Mouse (Mus musculus) embryonic facial prominence, embryonic 10.5 days (tissue): Measurements from ENCODE around the gene Fam81b. TPM values are rescaled to one million over a fixed set of nuclear protein-coding genes. Genes with fewer than 3 reads are reported as not detected.

Experiments
- DNase-seq: peaks from one replicate; pipeline ENCODE4 v3.0.0-alpha.2; 2017; ENCODE audit warnings: low spot score
- H3K27ac ChIP-seq: fragments of 300-500 bp; sonication (generic); replicated peaks from 2 replicates; pipeline ENCODE4 v1.5.1; 2016; ENCODE audit warnings: mild to moderate bottlenecking
- H3K27me3 ChIP-seq: fragments of 300-500 bp; sonication (generic); replicated peaks from 2 replicates; pipeline ENCODE4 v1.6.1; 2016; ENCODE audit warnings: low read depth, mild to moderate bottlenecking; ENCODE audit not compliant: poor library complexity, severe bottlenecking
- H3K36me3 ChIP-seq: fragments of 300-500 bp; sonication (generic); replicated peaks from 2 replicates; pipeline ENCODE4 v1.6.1; 2016; ENCODE audit warnings: mild to moderate bottlenecking, moderate library complexity
- H3K4me1 ChIP-seq: fragments of 300-500 bp; sonication (generic); 2 replicates; pipeline ENCODE4 v1.6.1; 2016
- H3K4me3 ChIP-seq: fragments of 300-500 bp; sonication (generic); 2 replicates; pipeline ENCODE4 v1.5.1; 2016; ENCODE audit warnings: mild to moderate bottlenecking, moderate library complexity
- H3K9me3 ChIP-seq: fragments of 300-500 bp; sonication (generic); 2 replicates; pipeline ENCODE4 v1.6.1; 2016; ENCODE audit warnings: mild to moderate bottlenecking
- WGBS: fragments of 180-500 bp; shearing (Covaris S2); methylation state at CpG from one replicate; pipeline ENCODE4 v1.1.7; 2016; 5-methylcytosine and 5-hydroxymethylcytosine counted together
- polyA plus RNA-seq: library from polyadenylated mRNA; unstranded; fragments of >200 nt; fragmentation: Nextera tagmentation; extraction: Ambion mirVana; gene quantifications from 2 replicates; pipeline ENCODE4 v1.2.1, GENCODE M21; 2016

Fam81b gene
- polyA plus RNA-seq, 1 experiment from 2014 or later, result not detected

GRCm38 (mm10) chr13:76258766-76259165 is 46.1 kb downstream of the Fam81b start:
- Histone ChIP-seq H3K27ac (no peak overlapping the region), H3K9me3 (no peaks in the 10 kb centered on the region), H3K36me3 (no peaks in the 10 kb centered on the region), H3K27me3 (no peaks in the 10 kb centered on the region), H3K4me1 (no peaks in the 10 kb centered on the region), H3K4me3 (no peak overlapping the region)
- no peak for DNase-seq
- 68% methylated on average over 1 of the region's 1 CpGs for WGBS

GRCm38 (mm10) chr13:76256350-76256749 is 48.5 kb downstream of the Fam81b start:
- 75% methylated on average over 3 of the region's 3 CpGs for WGBS
- H3K36me3 ChIP-seq, result no peaks in the 10 kb centered on the region
- H3K9me3 ChIP-seq, result no peaks in the 10 kb centered on the region
- no peak for DNase-seq
- no peak overlapping the region for H3K27ac ChIP-seq
- no peaks in the 10 kb centered on the region for H3K27me3 ChIP-seq
- H3K4me3 ChIP-seq, result no peak overlapping the region
- no peaks in the 10 kb centered on the region for H3K4me1 ChIP-seq

GRCm38 (mm10) chr13:76250092-76250491 is 54.8 kb downstream of the Fam81b start:
- DNase-seq, result no peak
- no peak overlapping the region for H3K27ac ChIP-seq
- 76% methylated on average over 7 of the region's 7 CpGs for WGBS

DNA sequence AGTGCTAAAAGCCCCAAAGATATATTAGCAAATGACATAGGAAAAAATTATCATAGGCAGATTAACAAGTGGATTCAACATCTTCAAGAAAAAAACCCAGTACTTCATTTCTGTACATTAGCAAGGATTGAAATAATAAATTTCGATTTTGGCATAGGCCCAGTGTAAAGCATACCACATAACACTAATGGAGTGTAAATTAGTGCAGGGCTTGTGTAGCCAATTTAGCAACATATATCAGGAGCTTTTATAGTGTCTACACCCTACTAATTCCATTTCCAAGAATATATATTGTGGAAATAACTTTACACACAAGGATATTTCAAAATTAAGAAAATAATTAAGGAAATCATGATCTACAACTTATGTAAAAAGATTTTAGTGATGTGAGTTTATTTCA is 55.8 kb downstream of the Fam81b start:
- no peaks in the 10 kb centered on the region for H3K36me3 ChIP-seq
- no peak overlapping the region for H3K4me3 ChIP-seq
- 73% methylated on average over 1 of the region's 1 CpGs for WGBS
- H3K9me3 ChIP-seq, result no peaks in the 10 kb centered on the region
- no peaks in the 10 kb centered on the region for H3K4me1 ChIP-seq
- H3K27ac ChIP-seq, result no peak overlapping the region
- H3K27me3 ChIP-seq, result no peaks in the 10 kb centered on the region
- DNase-seq, result no peak

More at GRCm38 (mm10) chr13:76250092-76250491, 54.8 kb downstream of the Fam81b start:
- Histone ChIP-seq H3K27me3 (no peaks in the 10 kb centered on the region), H3K4me1 (no peaks in the 10 kb centered on the region), H3K9me3 (no peaks in the 10 kb centered on the region), H3K4me3 (no peak overlapping the region), H3K36me3 (no peaks in the 10 kb centered on the region)

DNA sequence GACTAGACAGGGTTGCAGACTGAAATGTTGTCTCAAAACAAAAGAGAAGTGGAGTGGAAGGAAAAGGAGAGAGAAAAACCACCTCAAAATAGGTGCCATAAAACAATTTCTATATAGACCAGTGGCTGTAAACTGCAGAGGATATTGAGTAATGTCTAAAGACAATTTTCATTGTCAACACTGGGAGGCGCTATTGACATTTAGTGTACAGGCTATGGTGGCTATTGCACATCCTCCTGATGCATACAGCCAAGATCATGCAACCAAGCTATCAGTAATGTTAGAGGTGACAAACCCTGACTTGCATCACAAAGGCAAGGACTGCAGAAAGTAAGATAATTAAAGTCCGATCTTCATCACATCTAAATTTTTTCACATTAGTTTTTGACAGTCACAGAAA is 89.5 kb downstream of the Fam81b start:
- no peak for DNase-seq
- Histone ChIP-seq H3K4me1 (no peaks in the 10 kb centered on the region), H3K9me3 (no peaks in the 10 kb centered on the region), H3K27ac (no peak overlapping the region), H3K4me3 (no peak overlapping the region), H3K36me3 (no peaks in the 10 kb centered on the region), H3K27me3 (no peaks in the 10 kb centered on the region)
- WGBS, result 46% methylated on average over 2 of the region's 2 CpGs

DNA sequence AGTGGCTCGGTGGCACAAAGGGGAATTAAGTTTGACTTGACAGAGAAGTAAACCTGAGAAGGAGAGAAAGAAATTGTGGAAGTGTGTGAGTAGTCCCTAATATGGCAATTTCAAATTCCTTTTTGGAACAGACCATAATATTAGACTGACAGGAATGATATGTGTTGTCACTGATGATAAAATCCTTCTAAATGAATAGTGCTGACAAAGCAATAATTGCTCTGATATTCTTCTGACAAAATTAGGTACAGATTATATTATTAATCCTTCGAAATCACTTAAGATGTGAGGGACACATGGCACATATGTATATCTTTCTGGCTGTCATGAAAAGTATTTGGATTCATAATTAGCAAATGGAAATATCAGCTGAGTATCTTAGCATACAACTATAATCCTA is 89.9 kb downstream of the Fam81b start:
- Histone ChIP-seq H3K9me3 (no peaks in the 10 kb centered on the region), H3K27ac (no peak overlapping the region), H3K4me3 (no peak overlapping the region), H3K36me3 (no peaks in the 10 kb centered on the region), H3K4me1 (no peaks in the 10 kb centered on the region), H3K27me3 (no peaks in the 10 kb centered on the region)
- DNase-seq, result no peak
- 80% methylated on average over 2 of the region's 2 CpGs for WGBS

DNA sequence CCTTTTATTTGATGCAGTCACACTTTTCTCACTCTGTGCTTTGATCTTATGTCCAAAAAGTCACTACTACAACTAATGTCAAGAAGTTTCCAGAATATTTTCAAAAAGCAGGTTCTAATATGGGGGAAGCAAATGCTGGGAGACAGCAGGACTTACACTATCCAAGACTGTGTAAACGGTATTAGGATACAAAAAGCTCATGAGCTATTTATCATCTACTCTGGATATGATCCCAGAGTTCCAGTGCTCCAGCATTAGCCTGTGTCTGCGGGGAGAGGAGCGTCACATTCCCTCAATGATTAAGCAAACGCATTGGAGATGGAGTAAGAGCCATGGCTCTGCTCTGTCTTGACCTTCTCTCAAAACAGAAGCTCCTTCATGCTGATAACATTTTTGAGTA is 104.9 kb downstream of the Fam81b start:
- Histone ChIP-seq H3K4me3 (no peak overlapping the region), H3K27me3 (no peaks in the 10 kb centered on the region), H3K9me3 (no peaks in the 10 kb centered on the region), H3K4me1 (no peaks in the 10 kb centered on the region), H3K36me3 (peaks cover 9% of the 10 kb centered on the region; the same call in 1 of the 2 replicates), H3K27ac (no peak overlapping the region)
- WGBS, result 91% methylated on average over 4 of the region's 4 CpGs
- DNase-seq, result no peak

DNA sequence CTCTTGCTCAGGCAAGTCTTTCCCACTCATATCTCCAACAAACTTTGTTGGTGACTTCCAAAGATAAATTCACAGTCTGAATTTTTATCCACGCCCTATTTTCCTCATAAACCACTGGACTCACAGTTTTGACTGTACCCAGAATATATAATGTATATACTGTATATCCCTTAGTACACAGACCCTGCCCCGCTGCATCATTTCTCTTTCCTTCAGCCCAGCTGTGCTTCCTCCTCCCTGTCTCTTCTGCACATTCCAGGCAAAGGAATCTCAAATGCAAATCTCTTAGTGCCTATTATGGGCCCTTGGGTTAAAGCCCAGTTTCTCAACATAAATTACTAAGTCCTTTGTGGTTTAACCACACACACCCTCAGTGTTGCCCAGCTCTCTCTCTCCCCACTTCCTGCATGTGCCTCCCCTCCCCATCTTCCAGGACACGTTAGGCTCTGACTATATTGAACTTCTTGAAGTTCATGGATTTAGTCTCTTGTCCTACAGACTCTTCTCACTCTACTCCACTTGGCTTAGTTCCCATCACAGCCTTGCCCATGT is 107.5 kb downstream of the Fam81b start:
- Histone ChIP-seq H3K36me3 (peaks cover 19% of the 10 kb centered on the region), H3K27me3 (no peaks in the 10 kb centered on the region), H3K4me3 (no peak overlapping the region), H3K4me1 (no peaks in the 10 kb centered on the region), H3K9me3 (no peaks in the 10 kb centered on the region), H3K27ac (no peak overlapping the region)
- WGBS, result 88% methylated on average over 3 of the region's 3 CpGs
- no peak for DNase-seq

GRCm38 (mm10) chr13:76195431-76196138 is 109.3 kb downstream of the Fam81b start:
- WGBS, result 91% methylated on average over 8 of the region's 8 CpGs
- H3K36me3 ChIP-seq, result peaks cover 37% of the 10 kb centered on the region
- no peaks in the 10 kb centered on the region for H3K9me3 ChIP-seq
- H3K4me3 ChIP-seq, result no peak overlapping the region
- H3K4me1 ChIP-seq, result no peaks in the 10 kb centered on the region
- no peak overlapping the region for H3K27ac ChIP-seq
- H3K27me3 ChIP-seq, result no peaks in the 10 kb centered on the region
- no peak for DNase-seq

GRCm38 (mm10) chr13:76194937-76195336 is 109.9 kb downstream of the Fam81b start:
- H3K36me3 ChIP-seq, result peaks cover 43% of the 10 kb centered on the region
- H3K4me1 ChIP-seq, result no peaks in the 10 kb centered on the region
- H3K4me3 ChIP-seq, result no peak overlapping the region
- no peak for DNase-seq
- H3K27me3 ChIP-seq, result no peaks in the 10 kb centered on the region
- no peak overlapping the region for H3K27ac ChIP-seq
- H3K9me3 ChIP-seq, result no peaks in the 10 kb centered on the region

DNA sequence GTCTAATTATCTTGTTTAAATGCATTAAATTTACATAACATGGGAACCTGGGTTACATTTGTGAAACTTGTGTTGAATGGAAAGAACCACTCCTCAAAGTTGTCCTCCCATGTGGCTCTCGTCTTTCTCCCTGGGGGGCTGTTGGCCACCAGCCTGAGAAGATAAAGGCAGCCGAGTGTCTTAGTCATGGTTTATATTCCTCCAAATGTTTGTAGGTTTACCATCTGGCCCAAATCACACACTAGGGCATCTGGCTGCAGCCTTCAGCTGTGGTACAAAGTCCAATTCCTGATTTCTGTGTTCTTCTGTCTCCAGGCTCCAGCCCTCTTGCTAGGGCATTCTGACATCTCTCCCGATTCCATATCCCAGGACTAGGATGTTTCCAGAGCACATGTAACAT is 114.6 kb downstream of the Fam81b start:
- no peak for DNase-seq
- H3K4me1 ChIP-seq, result no peaks in the 10 kb centered on the region
- H3K27me3 ChIP-seq, result no peaks in the 10 kb centered on the region
- H3K36me3 ChIP-seq, result peaks cover 53% of the 10 kb centered on the region
- H3K9me3 ChIP-seq, result no peaks in the 10 kb centered on the region
- no peak overlapping the region for H3K27ac ChIP-seq
- no peak overlapping the region for H3K4me3 ChIP-seq
- WGBS, result 84% methylated on average over 3 of the region's 3 CpGs

DNA sequence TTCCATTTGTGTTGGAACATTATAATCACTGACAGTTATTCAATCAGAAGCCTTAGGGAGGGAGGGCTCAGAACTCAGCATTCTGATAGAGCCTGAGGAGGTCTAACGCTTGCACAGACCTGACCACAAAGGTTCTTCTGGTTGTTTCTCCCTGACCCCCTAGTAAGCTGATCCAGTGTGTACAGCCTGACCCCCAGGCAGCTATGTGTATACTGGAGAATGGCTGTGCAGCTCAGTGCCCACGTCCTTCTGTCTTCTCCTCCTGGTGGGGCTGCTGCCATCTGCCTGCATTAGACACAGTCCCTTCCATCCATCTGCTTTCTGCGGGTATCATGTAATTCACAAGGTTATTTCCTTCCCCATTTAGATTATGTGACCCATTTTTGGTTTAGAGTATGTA is 115.7 kb downstream of the Fam81b start:
- Histone ChIP-seq H3K36me3 (peaks cover 57% of the 10 kb centered on the region), H3K9me3 (no peaks in the 10 kb centered on the region), H3K27me3 (no peaks in the 10 kb centered on the region), H3K4me1 (no peaks in the 10 kb centered on the region), H3K27ac (no peak overlapping the region), H3K4me3 (no peak overlapping the region)
- WGBS, result 90% methylated on average over 3 of the region's 3 CpGs
- DNase-seq, result no peak

GRCm38 (mm10) chr13:76187651-76188050 is 117.2 kb downstream of the Fam81b start:
- DNase-seq, result no peak
- WGBS, result 97% methylated on average over 5 of the region's 5 CpGs
- Histone ChIP-seq H3K4me1 (no peaks in the 10 kb centered on the region), H3K27me3 (no peaks in the 10 kb centered on the region), H3K9me3 (no peaks in the 10 kb centered on the region), H3K36me3 (peaks cover 57% of the 10 kb centered on the region), H3K4me3 (no peak overlapping the region), H3K27ac (no peak overlapping the region)
